Mouse (Mus musculus) adrenal gland, postnatal 4 days (tissue): ENCODE results near the gene Gm6482. TPM values are rescaled to one million over a fixed set of nuclear protein-coding genes. Genes with fewer than 3 reads are reported as not detected.
"Not testable (repeated sequence)": the region's sequence is repeated elsewhere in the genome, so short reads cannot be mapped to it uniquely, and the experiment has no call there.

ENCODE experiments used
- DNase-seq, 2 experiments: peaks; one replicate each; pipeline ENCODE4 v3.0.0; 2021 to 2022; ENCODE audit warnings: low spot score in 2 of 2, mixed read lengths in 2 of 2
- long read RNA-seq, 2 experiments: library from polyadenylated mRNA; stranded (forward); transcript quantifications; one replicate each; pipeline ENCODE4 v2.0.0; 2021
- total RNA-seq, 2 experiments: library from RNA; stranded (reverse); gene quantifications; 2 replicates each; pipeline ENCODE4 v1.2.3; 2021

The Gm6482 gene
- total RNA-seq: not detected
- long read RNA-seq, experiment 1: 0 reads
- long read RNA-seq, experiment 2: 0 reads

GRCm38 (mm10) chr14:41408181-41408580, at the start of gene Gm6482:
Gm6482 (minus strand) TSS chr14:41408281.
- not testable (repeated sequence) for DNase-seq

DNA sequence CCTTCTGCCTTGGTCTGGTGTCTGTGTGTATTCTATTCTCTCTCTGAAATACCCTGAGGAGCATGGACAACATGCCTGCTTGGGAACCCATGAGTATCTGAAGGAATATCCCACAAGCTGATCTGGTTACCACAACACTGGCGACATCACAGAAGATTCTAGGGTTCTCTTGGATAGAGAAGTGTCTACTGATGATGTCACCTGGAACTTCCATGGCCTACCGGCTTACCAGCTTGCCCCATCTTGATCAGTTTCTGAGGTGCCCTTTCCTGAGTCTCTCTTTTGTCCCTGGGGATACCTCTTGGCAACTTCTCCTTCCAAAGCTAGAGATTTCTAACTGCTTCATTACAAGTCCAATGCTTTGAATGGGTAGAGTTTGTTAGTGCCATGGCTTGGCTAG, 45.3 kb upstream of the Gm6482 start, which contains the start of gene Gm7954:
Gene Gm7954 (minus strand): TSS at position 101 of the 400 bp plus-strand sequence.
- not testable (repeated sequence) for DNase-seq

GRCm38 (mm10) chr14:41425393-41426075, 17.5 kb upstream of the Gm6482 start:
- DNase-seq: not testable (repeated sequence)

DNA sequence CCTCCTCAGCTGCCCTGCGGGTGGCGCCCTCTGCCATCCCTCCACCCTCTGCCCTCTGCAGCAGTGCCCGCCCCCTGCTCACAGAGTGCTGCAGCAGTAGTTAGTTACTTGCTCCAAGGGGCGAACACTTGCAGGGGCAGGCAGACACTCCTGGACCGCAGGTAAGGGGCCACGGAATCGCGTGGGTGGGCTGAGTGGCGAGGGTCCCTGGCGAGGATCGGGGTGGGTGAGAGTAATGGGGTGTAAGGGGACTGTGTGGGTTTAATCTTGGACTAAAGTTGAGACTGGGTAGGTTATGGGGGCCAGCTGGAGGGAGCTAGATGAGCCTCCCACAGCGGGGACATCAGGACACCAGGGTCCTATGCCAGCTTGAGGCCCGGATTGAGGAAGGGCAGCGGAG, 16.6 kb upstream of the Gm6482 start:
- not testable (repeated sequence) for DNase-seq

GRCm38 (mm10) chr14:41386279-41386678, 21.8 kb downstream of the Gm6482 start, which contains the start of gene Gm7945:
Gm7945 (minus strand) TSS chr14:41386379.
- not testable (repeated sequence) for DNase-seq

Other genes starting within 250 kb of the Gm6482 start
- gene Sftpd, start 223.1 kb downstream of the Gm6482 start, total RNA-seq: not detected
- gene Gm2832, start 129.5 kb downstream of the Gm6482 start, total RNA-seq: not detected
- not detected for gene Gm5798, start 59.7 kb downstream of the Gm6482 start, total RNA-seq
- gene Gm7945, start 21.9 kb downstream of the Gm6482 start, total RNA-seq: not detected
- not detected for gene Gm7954, start 45.2 kb upstream of the Gm6482 start, total RNA-seq
- not detected for gene Gm3486, start 81.2 kb upstream of the Gm6482 start, total RNA-seq
- not detected for gene Gm7970, start 147.3 kb upstream of the Gm6482 start, total RNA-seq
- gene 1700049E17Rik2, start 164.9 kb upstream of the Gm6482 start, total RNA-seq: not detected
- gene Gm3072, start 216.3 kb upstream of the Gm6482 start, total RNA-seq: not detected
- gene Gm3676, start 238.2 kb upstream of the Gm6482 start, total RNA-seq: not detected